Mouse (Mus musculus) cerebellum, adult 11-12 months (tissue): ENCODE results near the gene Wnk2.
A peak's percentile ranks its signal among the peaks of the same experiment; 100 is the strongest.

Experiments
- DNase-seq: peaks from one replicate; pipeline ENCODE4 v3.0.0; 2022

The Wnk2 gene

GRCm38 (mm10) chr13:49028757-49029539 is 118.9 kb downstream of the Wnk2 start:
- DNase-seq: no peak

DNA sequence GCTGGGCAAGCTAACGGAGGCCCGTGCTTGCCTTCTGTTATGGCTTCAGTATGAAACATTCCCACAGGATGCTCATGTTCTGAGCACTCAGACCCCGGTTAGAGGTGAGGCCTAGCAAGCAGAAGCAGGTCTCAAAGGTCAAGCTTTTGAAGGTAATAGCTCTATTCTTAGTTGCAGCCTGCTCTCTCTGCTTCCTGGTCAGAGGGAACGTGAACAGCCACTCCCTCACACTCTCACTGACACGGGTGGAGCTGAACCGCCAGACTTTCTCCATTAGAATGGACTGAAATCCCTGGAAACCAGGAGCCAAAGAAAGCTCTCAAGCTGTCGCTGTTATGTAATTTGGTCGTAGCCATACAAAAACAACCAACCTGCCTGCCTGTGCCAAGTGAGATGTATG is 120.8 kb downstream of the Wnk2 start:
- DNase-seq: no peak

GRCm38 (mm10) chr13:49025521-49025920 is 122.3 kb downstream of the Wnk2 start:
- DNase-seq: no peak

GRCm38 (mm10) chr13:49024763-49025162 is 123.1 kb downstream of the Wnk2 start:
- no peak for DNase-seq

- DNase-seq: no peak
Measured at GRCm38 (mm10) chr13:49021693-49022092, 126.1 kb downstream of the Wnk2 start.

GRCm38 (mm10) chr13:49020152-49020551 is 127.7 kb downstream of the Wnk2 start:
- DNase-seq: no peak

DNA sequence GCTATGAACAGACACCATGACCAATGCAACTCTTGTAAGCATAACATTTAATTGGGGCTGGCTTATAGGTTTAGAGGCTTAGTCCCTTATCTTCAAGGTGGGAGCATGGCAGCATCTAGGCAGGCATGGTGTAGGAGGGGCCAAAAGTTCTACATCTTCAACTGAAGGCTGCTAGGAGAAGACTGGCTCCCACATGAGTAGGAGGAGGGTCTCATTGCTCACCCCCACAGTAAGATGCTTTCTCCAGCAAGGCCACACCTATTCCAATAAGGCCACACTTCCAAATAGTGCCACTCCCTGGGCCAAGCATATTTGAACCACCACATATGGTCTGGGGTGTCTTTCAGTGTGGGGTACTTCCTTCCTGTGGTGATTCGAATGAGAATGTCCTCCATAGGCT is 130.4 kb downstream of the Wnk2 start:
- peak; percentile 50 for DNase-seq

- DNase-seq: peak; percentile 92
Measured at GRCm38 (mm10) chr13:49016311-49016761, 131.5 kb downstream of the Wnk2 start.

GRCm38 (mm10) chr13:49015366-49016306 is 132.2 kb downstream of the Wnk2 start:
- DNase-seq: peak; percentile 58

DNA sequence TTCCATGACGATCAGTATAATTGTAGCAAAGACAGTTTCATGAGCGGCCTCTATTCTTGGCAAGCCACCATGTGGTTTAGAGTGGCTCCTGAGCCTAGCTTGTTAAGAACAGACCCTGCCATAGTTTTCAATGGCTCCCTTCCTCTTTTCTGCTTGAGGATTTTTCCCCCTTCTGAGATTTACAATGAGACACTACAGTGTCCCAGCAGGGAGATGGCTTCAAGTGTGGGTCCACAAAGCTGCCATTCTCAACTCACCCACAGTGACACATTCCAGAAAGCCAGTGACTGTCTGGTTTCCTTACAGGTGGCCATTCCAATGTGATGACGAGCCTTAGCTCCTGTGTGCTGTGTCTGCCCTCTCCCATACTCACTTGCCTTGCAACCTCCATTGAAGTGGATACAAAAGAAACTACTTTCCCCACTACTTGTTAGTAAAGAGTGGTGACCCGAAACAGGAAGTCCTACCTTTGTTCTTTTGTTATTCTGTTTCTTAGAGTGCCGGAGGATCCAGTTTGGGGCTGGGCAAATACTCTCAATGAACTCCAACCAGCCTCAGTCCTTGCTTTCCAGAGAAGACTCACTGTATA is 134.5 kb downstream of the Wnk2 start:
- DNase-seq: no peak

DNA sequence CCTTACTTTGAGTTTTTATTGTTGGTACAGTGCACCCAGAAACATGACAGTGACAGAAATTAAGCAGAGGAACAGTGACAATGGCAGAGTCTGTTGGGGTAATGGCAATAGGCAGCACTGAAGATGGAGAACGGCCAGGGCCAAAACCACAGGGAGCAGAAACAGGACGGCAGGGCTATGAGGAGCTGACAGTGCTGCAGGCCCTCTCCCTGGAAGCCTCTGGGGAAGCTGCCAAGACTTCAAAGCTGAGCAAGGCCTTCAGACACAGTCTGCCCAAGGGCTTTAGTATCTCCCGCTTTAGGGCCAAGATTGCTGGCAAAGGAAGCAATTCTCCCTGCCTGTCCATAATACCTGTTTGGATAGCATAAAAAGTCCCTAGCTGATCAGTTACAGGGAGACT is 146.1 kb downstream of the Wnk2 start:
- DNase-seq: peak; percentile 95

DNA sequence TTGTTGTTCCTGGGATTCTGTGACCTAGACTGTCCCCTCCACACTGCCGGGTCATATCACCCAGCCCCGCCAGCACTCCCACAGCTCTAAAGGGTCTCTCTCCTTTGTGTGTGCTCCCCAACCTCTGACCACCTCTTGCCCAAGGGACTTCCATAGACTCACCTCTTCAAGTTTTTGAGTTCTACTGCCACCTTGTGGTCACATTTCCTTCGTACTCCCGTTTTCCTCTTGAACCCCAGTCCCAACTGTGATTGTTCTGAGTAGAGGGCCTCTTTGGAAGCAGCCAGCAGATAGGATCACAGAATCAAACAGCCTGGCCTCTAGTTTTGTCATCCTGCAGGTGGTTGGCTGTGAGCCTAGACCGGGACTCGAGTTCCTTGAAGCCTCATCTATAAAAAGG is 149.2 kb downstream of the Wnk2 start:
- peak; percentile 53 for DNase-seq

- DNase-seq: no peak
Measured at GRCm38 (mm10) chr13:48996731-48997130, 151.1 kb downstream of the Wnk2 start.

DNA sequence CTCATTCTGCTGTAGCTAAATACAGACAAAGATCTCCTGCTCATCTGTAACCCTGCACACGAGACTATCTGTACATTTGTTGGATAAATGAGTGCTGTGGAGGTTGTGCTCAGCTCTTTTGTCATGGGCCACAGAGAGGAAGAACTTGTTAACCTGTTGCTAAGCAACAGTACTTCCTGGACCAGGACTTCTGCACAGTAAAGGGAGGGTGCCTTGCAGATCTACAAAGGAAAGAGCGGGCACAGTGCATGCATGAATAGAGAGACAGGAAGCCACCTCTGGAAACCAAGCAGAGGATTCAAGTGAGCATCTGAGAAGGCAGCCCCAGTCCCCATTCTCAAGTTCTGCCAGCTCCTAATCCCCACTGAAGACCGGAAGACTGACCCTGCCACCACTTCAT is 152.9 kb downstream of the Wnk2 start:
- DNase-seq: no peak

DNA sequence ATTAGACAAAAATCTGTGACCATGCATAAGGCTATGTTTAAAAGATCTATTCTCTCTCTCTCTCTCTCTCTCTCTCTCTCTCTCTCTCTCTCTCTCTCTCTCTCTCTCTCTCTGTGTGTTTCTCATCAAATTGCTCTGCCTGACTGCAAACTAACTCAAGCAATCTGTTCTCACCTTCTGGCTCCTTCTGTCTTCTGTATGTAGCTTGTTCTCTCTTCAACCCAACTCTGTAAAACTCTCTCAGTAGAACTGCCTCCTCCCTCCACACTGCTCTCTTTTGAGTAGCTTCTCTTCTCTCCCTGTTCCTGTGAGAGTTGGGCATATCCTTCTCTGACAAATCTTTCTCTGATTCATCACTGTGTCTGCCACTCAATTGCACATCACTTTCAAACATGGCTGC is 154.9 kb downstream of the Wnk2 start:
- DNase-seq: no peak

DNA sequence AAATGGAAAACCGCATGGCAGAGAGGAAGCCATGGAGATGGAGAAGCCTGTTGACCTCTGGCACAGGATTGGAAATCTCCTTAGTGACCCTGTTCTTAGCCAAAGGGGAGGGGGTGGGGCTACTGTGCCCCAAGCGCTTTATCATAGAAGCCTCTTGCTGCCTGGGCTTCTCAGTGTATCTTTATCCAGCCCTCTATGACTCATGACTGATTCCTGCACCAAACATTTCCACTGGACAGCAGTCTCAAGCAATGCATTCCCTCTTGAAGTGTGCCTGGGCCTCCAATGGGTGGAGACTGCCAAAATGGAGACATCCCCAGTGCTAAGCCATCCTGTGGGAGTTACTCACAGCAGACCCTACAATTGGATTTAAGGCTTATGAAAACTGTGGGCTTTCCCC is 157.7 kb downstream of the Wnk2 start:
- no peak for DNase-seq
